Mouse (Mus musculus): ENCODE data around the gene Scrn1. TPM values are rescaled to one million over a fixed set of nuclear protein-coding genes. Genes with fewer than 3 reads are reported as not detected.

Scrn1 gene
- total RNA-seq, 2 experiments from 2014 or later = 3.3 to 4.2 TPM

GRCm38 (mm10) chr6:54566546-54566919 is 244 bp upstream of the Scrn1 start:
- no peak for DNase-seq

- DNase-seq = no peak
These were observed 1.3 kb downstream of the Scrn1 start for GRCm38 (mm10) chr6:54565012-54565411.

- DNase-seq = no peak
These were observed 1.7 kb downstream of the Scrn1 start for GRCm38 (mm10) chr6:54564506-54564991.

GRCm38 (mm10) chr6:54563561-54563960 is 2.7 kb downstream of the Scrn1 start:
- no peak for DNase-seq

GRCm38 (mm10) chr6:54562018-54562809 is 4.1 kb downstream of the Scrn1 start:
- DNase-seq = no peak

GRCm38 (mm10) chr6:54558466-54558865 is 7.8 kb downstream of the Scrn1 start:
- DNase-seq = no peak

GRCm38 (mm10) chr6:54557671-54558070 is 8.6 kb downstream of the Scrn1 start:
- DNase-seq = no peak

GRCm38 (mm10) chr6:54555816-54556215 is 10.5 kb downstream of the Scrn1 start:
- no peak for DNase-seq

DNA sequence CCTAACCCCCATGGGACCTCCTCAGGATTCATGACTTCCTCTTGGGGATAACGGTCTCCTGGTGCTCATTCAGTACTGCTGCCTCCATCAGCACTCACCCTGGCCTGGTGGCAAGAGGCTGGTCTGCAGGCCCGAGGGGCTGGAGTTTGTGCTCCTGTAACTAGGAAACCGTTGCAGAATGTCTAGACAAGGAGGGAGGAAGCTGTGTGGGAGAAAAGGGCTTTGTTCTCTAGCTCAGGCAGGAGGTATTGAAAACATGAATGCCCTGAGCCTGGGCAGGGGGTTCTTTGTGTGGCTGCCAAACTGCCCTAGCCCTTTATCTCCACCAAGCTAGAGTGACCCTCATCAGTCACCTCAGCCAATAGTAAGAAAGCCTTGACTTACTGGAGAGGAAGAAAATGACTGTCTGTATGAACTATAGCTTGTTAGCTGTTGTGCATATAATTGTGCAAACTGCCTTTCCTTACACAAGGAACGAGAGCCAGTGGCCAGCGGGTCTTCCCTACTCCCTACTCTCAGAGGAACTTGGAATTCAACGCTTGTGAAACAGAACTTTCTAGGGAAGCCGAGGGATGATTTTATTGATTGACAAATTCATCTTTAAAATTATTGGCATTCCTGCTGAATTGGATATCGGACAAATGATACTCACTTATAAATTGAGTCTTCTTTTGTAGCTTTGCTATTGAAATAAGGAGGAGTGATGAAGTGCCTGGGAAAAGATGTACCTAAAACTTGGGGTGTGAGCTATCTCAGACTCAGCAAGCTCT is 11.8 kb downstream of the Scrn1 start:
- DNase-seq = no peak

DNA sequence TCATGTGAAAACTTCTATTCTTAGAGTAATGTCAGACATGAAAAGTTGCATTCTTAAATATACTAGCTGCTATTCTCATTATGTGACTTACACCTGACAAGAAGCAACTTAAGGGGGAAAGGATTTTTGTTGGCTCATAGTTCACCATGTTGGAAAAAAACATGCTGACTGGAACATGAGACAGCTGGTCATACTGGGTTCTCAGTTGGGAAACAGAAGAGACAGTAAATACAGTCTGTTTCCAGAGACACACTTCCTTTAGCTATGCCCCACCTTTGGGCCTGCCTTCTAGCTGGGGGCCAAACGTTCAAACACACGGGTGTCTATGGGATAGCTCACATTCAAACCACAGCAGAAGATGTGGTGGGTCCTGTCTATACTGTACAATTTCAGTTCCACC is 12.7 kb downstream of the Scrn1 start:
- no peak for DNase-seq

DNA sequence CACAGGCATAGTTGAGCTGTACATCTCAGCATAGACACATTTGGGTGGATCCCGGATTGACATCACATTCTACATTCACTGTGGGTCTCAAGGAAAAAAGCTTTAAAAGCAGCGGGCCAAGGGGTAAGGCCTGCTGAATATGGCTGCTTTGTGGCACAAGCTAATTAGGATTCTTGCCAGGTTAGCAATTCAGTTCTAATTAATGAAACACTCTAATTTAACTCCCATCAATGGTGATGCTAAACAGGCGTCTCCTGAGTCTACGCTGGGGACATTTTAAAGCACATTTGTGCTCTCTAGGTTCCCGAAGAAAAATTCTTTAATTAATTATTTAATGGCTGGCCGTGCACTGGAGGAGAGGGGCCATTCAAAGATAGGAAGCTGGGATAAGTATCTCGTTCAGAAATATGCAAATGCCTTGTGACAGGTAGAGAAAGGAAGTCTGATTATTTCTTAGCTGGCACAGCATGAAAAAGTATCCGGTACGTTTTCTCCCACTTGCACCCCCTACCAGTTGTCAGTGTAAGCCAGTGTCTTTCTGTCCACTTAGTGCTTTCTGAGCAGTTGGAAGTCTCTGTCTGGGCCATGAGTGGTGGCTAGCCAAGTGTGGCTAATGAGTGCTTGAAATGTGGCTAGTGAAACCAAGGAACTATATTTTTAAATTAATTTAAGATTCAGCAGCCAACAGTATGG is 13.4 kb downstream of the Scrn1 start:
- DNase-seq = no peak

GRCm38 (mm10) chr6:54550801-54551323 is 15.4 kb downstream of the Scrn1 start:
- no peak for DNase-seq

GRCm38 (mm10) chr6:54549311-54549710 is 17.0 kb downstream of the Scrn1 start:
- DNase-seq = no peak

DNA sequence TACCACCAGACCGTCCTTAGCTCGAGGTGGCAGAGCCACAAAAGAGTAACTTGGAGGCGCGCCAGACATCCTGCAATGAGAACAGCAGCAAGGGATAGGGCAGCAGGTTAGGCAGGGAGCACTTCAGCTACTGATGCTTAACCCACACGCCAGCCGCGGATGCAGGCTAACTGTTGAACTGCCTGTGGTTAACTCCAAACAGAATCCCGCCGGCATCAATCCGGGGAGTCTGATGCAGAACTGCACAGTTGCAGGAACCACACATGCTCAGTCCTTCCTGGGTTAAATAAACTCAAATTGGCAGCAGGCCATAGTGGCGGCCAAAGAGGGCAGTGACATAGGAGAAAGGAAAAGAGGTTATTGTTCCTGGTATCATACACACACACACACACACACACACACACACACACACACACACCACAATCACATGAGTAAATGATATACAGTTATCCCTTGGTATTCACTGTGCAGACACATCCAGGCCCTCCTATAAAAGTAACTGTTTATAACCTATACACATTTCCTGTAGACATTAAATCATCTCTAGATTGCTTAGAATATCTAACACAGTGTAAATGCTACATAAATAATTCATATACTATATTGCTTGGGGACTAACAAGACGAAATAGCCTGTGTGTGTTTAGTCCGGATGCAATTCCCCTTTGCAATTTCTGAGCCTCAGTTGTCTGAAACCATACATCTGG is 17.8 kb downstream of the Scrn1 start:
- DNase-seq = no peak

- no peak for DNase-seq
These were observed 22.6 kb downstream of the Scrn1 start for GRCm38 (mm10) chr6:54543646-54544045.

DNA sequence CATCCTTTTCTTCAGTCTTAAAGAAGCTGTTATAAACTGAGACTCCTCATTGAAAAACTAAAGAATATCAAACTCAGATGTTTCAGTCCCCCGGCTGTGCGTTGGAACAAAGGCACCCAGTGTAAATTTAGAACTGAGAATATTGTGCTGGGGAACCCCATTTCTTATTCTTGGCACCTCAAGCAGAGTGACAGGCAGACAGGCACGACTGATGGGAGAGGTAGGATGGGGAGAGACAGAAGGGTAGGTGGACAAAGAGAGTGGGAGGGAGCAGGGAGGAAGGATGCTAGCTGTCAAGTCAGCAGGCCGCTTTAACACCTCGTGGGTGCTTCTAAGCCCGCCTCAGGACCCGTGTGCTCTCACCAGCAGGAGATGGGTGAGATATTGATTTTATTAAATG is 23.5 kb downstream of the Scrn1 start:
- no peak for DNase-seq

GRCm38 (mm10) chr6:54540252-54540887 is 25.9 kb downstream of the Scrn1 start:
- no peak for DNase-seq

- DNase-seq = no peak
These were observed 26.9 kb downstream of the Scrn1 start for GRCm38 (mm10) chr6:54539396-54539795.

DNA sequence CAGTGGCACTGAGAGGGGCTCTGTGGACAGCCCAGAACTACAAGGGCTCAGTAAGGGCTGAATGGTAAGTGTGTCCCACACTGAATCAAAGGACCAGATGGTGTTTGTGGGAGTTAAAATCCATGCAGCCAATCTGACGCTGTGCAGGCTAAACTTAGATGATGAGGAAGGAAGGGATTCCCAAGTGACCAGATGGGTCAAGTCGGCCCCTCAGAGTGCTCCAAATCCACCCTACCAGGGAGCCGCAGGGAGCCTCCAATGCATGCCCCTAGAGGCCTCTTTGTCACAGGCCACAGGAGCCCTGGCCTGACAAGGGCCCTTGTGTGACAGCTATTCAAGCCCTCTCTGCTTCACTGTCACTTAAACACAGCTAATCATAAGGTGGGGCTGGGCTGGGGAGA is 27.5 kb downstream of the Scrn1 start:
- DNase-seq = no peak

GRCm38 (mm10) chr6:54537053-54537452 is 29.2 kb downstream of the Scrn1 start:
- DNase-seq = no peak

DNA sequence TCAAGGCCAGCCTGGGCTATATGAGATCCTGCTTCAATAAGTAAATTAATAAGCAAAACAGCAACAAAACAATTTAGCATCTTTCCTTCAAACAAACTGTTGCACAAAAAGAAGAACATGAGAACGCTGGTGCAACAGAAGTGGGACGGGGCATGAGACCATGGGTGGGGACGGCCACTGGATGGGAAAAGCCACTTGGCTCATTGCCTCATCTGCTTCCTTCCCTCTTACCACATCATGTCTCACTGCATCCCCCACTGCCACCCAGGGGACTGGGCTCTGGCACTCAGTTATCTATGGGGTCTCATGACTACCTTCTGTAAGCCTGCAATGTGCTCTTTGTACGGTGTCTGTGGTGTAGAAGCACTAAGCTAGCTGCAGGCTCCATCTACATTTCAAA is 30.8 kb downstream of the Scrn1 start:
- no peak for DNase-seq

Data from gastrocnemius, postnatal 25 days (tissue).